Mouse (Mus musculus): ENCODE data around the gene Gli3. TPM values are rescaled to one million over a fixed set of nuclear protein-coding genes. Genes with fewer than 3 reads are reported as not detected.

The Gli3 gene
- polyA plus RNA-seq, 1 experiment from 2014 or later: 4.8 TPM

DNA sequence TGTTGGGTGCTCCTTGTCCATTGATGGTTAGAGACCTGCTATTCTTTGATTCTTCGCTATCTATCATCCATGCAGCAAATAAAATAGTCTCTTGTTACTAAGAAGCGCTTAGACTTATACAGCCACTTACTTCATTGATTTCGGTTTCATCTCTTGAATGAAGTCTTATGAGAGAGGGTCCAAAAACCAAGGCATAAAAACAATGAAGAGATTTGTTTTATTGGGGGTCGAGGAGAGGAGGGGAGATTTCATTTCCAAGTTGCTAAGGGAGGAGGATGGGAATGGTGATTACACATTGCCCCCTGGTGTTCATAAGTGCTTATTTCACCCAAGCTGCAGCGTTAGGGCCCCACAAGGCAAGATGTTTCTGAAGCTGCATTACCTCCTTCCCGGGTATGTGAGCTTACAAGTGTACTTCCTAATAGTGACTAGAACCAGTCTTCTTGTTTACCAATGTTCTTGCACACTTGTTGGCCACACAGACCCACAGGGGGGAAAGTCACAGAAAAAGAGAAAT is 299.9 kb downstream of the Gli3 start:
- Histone ChIP-seq H3K4me2 (no peak overlapping the region), H3K4me3 (no peak overlapping the region), H3K27ac (replicated peaks) (no peak overlapping the region), H3K9ac (no peak overlapping the region), H3K27me3 (no peaks in the 10 kb centered on the region), H3K9me3 (no peaks in the 10 kb centered on the region), H3K36me3 (no peaks in the 10 kb centered on the region), H3K4me1 (replicated peaks) (peaks cover 18% of the 10 kb centered on the region)
- no peak for ATAC-seq (ENCODE audit: low read depth)
- 46% methylated on average over 6 of the region's 6 CpGs for WGBS

DNA sequence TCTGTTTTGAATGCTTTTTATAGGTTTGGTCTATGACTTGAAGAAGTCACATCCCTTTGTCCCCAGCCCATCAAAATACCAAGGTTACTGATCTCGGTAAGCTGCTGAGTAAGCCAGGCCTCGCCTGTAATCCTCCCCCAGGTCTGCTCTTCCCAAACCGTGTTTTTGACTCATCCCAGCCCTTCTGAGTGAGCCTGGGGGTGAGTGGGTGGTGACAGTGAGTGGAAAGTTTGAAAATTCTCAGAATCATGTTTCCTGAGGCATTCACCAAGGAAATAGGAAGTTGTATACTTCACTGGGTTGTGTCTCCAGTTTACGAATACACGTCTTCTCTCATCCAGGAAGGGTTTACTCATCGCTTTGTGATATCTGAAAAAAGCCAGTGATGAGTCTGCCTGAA is 314.6 kb downstream of the Gli3 start:
- ATAC-seq (ENCODE audit: low read depth): no peak
- H3K27ac ChIP-seq (replicated peaks): no peak overlapping the region
- no peaks in the 10 kb centered on the region for H3K27me3 ChIP-seq
- H3K36me3 ChIP-seq: no peaks in the 10 kb centered on the region
- H3K9ac ChIP-seq: no peak overlapping the region
- H3K4me2 ChIP-seq: no peak overlapping the region
- no peak overlapping the region for H3K4me3 ChIP-seq
- H3K4me1 ChIP-seq (replicated peaks): no peaks in the 10 kb centered on the region
- no peaks in the 10 kb centered on the region for H3K9me3 ChIP-seq
- 89% methylated on average over 6 of the region's 6 CpGs for WGBS

All from neural tube, embryonic 13.5 days (tissue).